Mouse (Mus musculus): ENCODE data around the gene Bsg.
"Not testable (repeated sequence)": the region's sequence is repeated elsewhere in the genome, so short reads cannot be mapped to it uniquely, and the experiment has no call there.

Gene Bsg

DNA sequence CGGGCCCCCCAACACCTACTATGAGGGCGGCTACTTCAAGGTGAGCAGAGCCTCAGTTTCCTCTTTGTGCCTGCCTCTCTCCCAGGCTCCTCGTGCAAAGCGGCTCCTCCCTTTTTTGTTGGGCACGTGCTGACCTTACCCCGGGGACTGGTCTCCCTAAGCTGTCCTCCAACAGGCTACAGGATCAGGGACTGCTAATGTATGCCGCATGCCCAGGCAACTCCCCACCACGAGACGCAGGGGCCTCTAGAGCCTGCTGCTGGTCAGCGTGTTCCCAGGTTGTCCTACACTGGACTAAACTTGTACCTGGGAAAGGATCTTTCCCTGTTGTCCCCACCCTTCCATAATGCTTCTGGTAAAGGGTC lies 21.8 kb upstream of the Bsg start:
- DNase-seq (ENCODE audit: low spot score in 2 of 2): no peak

DNA sequence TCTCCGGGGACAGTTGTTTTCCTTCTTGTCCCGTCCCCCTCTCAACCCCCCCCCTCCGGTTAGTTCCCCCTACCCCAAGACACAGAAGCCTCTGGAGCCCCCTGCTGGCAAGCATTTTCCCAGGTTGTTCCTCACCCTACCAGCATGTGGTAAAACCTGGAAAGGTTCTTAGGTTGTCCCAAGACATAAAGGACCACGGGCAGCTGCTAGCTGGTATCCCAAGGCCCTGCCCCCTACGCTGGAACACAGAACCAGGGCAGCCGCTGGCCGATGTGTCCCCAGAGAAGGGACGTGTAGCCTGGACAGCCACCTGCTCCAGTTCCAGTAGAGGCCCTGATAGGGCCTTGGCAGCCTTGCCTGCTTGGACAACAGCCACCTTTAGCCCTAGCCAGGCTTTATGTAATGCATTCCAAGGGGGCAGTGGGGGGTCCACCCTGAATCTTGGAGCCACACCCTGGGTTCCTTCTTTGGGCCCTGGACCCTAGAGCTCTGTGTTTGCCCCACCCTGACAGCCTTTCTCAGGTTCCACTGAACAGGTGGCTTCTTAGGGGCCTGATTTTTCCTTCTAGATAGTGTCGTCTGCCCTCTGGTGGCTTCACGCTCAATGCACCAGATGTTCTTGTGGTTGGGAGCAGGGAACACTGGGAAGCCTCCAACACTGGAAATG lies 21.2 kb upstream of the Bsg start:
- DNase-seq (ENCODE audit: low spot score in 2 of 2): peak; percentile 52 to 58

GRCm38 (mm10) chr10:79683726-79684640 lies 20.3 kb upstream of the Bsg start:
- DNase-seq (ENCODE audit: low spot score in 2 of 2): no peak

DNA sequence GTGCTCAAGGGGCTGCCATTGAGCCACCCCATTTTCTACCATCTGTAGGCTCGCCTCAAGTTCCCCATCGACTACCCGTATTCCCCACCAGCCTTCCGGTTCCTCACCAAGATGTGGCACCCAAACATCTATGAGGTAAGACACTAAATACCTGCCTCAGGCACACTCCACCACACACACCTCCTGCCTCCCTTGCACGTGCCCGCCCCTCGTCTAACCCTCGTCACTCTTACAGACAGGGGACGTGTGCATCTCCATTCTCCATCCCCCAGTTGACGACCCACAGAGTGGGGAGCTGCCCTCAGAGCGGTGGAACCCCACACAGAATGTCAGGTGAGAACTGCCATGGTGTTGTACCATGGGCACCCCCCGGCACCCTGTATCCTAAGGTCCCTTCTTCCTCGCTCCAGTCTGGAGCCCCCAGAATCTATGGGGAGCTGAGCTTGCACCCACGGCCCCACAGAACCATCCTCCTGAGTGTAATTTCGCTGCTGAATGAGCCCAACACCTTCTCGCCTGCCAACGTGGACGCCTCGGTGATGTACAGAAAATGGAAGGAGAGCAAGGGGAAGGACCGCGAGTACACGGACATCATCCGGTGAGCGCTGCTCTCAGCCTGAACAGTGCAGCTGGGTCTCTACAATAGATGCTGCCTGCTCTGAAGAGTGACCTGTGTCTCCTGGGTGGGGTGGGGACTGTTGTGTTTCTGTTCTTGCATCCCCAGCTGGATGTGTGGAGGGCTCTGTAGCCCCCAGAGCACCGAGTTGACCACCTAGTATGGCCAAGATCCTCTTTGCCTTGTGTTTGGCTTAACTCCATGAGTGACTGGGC lies 19.3 kb upstream of the Bsg start:
- DNase-seq (ENCODE audit: low spot score in 2 of 2): no peak

DNA sequence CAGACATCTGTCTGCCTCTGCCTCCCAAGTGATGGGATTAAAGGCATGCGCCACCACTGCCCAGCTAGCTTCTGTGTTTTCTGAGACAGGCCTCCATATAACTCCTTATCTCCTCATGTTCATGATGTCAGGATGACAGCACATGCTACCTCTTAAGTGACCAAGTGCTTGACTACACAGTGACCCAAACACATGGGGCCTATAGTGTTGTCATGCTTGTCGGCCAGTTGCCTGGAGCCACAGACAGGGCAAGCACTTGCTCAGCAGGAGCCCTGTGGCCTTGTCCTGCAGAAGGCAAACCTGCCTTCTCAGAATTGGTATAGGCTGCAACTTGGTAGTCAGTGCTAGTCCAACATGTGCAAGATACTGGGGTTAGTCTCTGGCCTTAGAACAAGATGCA lies 18.1 kb upstream of the Bsg start:
- no peak for DNase-seq (ENCODE audit: low spot score in 2 of 2)

- no peak for DNase-seq (ENCODE audit: low spot score in 2 of 2)
Measured at GRCm38 (mm10) chr10:79686691-79687090, 17.6 kb upstream of the Bsg start.

- DNase-seq (ENCODE audit: low spot score in 2 of 2): no peak
Measured at GRCm38 (mm10) chr10:79687513-79687912, 16.8 kb upstream of the Bsg start.

GRCm38 (mm10) chr10:79688720-79689119 lies 15.6 kb upstream of the Bsg start, which contains the start of gene Gzmm:
Gene Gzmm, plus strand, starts transcription at chr10:79689020.
- DNase-seq (ENCODE audit: low spot score in 2 of 2): no peak

DNA sequence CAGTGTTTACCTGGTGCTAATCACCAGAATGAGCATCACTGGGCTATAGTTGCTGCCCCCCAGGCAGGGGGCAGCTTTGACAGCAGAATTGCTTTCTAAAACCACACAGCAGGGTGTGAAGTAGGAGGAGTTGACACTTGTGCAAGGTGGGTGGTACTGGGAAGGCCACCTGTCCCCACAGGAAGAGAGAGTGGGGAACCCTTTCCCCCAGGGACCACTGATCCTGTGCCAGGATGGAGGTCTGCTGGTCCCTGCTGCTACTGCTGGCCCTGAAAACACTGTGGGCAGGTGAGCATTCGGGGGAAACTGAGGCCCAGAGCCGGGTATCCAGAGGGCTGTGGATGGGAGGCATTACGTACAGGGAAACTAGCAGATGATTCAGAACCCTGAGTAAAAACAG lies 15.1 kb upstream of the Bsg start:
- no peak for DNase-seq (ENCODE audit: low spot score in 2 of 2)

DNA sequence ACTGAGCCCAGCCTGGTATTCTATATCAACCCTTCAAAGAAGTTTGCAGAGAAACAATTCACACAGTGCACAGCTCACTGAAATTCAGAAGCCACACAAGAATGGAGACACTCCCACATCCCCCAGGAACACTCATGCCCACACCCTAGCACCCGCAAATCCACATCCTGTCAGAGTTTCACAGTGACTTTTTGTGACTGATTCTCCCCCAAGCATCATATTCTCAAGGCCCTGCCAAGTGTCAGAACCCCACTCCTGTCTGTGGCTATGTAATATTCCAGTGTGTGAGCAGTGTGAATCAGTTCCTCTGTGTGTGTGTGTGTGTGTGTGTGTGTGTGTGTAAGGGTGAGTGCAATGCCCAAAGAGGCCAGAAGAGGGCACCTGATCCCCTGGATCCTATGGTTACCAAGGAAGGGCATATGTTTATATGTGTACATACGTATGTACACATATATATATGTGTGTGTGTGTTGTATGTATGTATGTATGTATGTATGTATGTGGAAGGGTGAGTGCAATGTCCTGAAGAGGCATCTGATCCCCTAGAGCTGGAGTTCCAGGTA lies 12.2 kb upstream of the Bsg start:
- DNase-seq (ENCODE audit: low spot score in 2 of 2): no peak

DNA sequence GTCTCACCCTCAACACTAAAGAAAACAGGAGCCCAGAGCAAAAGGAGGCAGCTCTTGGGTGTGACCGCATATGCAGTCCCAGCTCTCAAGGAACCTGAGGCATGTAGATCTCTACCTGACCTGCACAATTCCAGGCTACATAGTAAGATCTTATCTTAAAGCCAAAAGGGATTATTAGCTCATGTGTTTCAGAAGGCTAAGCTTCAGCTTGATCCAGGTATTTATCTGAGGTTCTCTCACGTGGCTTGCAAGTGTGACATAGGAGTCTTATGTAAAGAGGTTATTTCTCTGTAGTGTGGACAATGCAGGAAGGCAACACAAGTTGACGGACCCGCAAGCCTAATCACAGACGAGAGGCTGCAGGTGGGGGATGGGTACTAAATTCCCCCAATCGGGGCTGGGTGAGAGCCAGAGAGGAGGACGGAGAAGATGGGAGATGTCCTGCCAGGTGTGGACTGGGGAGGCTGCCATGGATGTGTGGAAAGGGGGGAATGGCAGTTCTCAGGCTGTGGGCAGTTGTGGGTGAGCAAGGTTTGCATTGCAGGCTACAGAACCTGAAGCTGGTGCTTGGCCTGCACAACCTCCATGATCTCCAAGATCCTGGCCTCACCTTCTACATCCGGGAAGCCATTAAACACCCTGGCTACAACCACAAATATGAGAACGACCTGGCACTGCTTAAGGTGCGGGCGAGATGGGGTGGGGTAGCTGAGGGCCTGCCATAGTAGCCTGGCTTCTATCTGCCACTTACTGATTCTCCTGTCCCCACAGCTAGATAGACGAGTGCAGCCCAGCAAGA lies 10.5 kb upstream of the Bsg start:
- no peak for DNase-seq (ENCODE audit: low spot score in 2 of 2)

GRCm38 (mm10) chr10:79694379-79694655 lies 10.0 kb upstream of the Bsg start:
- no peak for DNase-seq (ENCODE audit: low spot score in 2 of 2)

DNA sequence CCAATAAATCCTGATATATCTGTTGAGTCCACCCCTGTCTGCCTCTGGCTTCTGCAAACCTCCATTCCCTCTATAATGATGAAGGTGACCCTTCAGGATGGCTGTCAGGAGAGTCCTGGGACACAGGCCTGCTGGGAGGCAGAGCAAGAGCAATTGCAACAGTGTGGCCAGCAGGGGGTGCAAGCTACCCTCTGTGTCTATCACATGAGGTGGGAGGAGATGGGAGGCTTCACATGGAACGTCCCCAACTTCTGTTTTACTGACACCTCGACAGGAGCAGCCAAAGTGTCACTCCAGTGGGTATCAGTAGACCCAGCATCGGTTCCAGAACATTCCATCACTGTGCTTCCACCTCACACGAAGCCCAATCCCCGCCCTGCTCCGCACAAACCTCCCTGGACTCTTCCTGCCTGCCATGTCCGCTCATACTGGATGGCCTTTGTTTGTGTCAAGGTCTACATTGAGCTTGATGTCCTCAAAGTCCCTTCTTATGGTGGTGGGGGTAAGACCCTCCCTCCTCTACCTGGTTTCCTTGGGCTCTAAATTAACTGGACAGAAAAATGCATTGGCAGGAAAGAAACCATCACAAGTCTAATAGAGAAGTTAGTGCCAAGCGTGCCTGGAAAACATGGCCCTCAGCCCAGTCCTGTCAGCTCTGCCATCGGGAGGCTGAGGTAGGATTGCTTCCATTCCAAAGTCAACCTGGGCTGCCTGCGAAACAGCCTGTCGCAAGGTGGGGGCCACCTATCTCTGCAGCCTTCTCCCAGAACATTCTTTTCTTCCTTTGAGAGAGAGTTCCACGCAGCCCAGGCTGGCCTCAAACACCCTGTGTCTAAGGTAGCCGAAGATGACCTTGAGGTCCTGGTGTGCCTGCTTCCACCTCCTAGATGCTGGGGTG lies 8.8 kb upstream of the Bsg start:
- peak; percentile 57 to 74 for DNase-seq (ENCODE audit: low spot score in 2 of 2)

GRCm38 (mm10) chr10:79696129-79696651 lies 8.1 kb upstream of the Bsg start:
- DNase-seq (ENCODE audit: low spot score in 2 of 2): no peak

GRCm38 (mm10) chr10:79697916-79698315 lies 6.4 kb upstream of the Bsg start:
- DNase-seq (ENCODE audit: low spot score in 2 of 2): no peak

- DNase-seq (ENCODE audit: low spot score in 2 of 2): no peak
Measured at GRCm38 (mm10) chr10:79698459-79698858, 5.8 kb upstream of the Bsg start.

- no peak for DNase-seq (ENCODE audit: low spot score in 2 of 2)
Measured at GRCm38 (mm10) chr10:79700676-79701075, 3.6 kb upstream of the Bsg start.

- DNase-seq (ENCODE audit: low spot score in 2 of 2): no peak
Measured at GRCm38 (mm10) chr10:79701443-79702129, 2.7 kb upstream of the Bsg start.

GRCm38 (mm10) chr10:79702970-79703369 lies 1.3 kb upstream of the Bsg start:
- DNase-seq (ENCODE audit: low spot score in 2 of 2): not testable (repeated sequence)
